Mouse (Mus musculus): ENCODE data around the gene Zbtb16.
A peak's percentile ranks its signal among the peaks of the same experiment; 100 is the strongest.

GRCm38 (mm10) chr9:48647648-48648284 is 188.3 kb downstream of the Zbtb16 start:
- 0 out of 2 replicates have a peak, but pooled peaks have one; percentile 12 for TF ChIP-seq MAFK (IDR thresholded peaks at IDR 0.05; ENCODE audit: insufficient read depth, low read depth, low read length)
- no peak for TF ChIP-seq CHD2 (IDR thresholded peaks at IDR 0.05; ENCODE audit: low read depth, low read length)
- TF ChIP-seq ZNF384 (IDR thresholded peaks at IDR 0.05; ENCODE audit: low read depth, low read length) = no peak
